Mouse (Mus musculus): ENCODE results near the gene Npy4r. TPM values are rescaled to one million over a fixed set of nuclear protein-coding genes. Genes with fewer than 3 reads are reported as not detected.

Gene Npy4r
- polyA plus RNA-seq (2011; ENCODE audit: insufficient read depth, insufficient read length, low replicate concordance, missing spikeins): not detected in 2 replicates

- H3K27ac ChIP-seq (ENCODE audit: control insufficient read depth, insufficient read depth, low read depth, low read length, poor library complexity): no peak within 1 kb of the TSS
- WGBS: 7% methylated on average over 16 of the region's 16 CpGs
- no peak for TF ChIP-seq POLR2A (IDR thresholded peaks at IDR 0.05; ENCODE audit: borderline replicate concordance, control insufficient read depth, low read depth, low read length)
- no peak for TF ChIP-seq CTCF (IDR thresholded peaks at IDR 0.05; ENCODE audit: control insufficient read depth, insufficient read depth, low read length)
- H3K4me1 ChIP-seq (ENCODE audit: control insufficient read depth, insufficient read depth, low read length): no peaks in the 10 kb centered on the region
- H3K4me3 ChIP-seq (replicated peaks; ENCODE audit: control insufficient read depth, low read depth, low read length): no peak within 1 kb of the TSS
Observed at GRCm38 (mm10) chr14:34152342-34152741, at the start of gene Npy4r. Gene Npy4r, minus strand, starts transcription at chr14:34152489.

GRCm38 (mm10) chr14:34201231-34202035 is 49.1 kb upstream of the Npy4r start, which contains the start of gene Gprin2:
Gene Gprin2, minus strand, starts transcription at chr14:34201653.
- Histone ChIP-seq H3K4me1 (ENCODE audit: control insufficient read depth, insufficient read depth, low read length) (no peaks in the 10 kb centered on the region), H3K4me3 (replicated peaks; ENCODE audit: control insufficient read depth, low read depth, low read length) (no peak within 1 kb of the TSS), H3K27ac (ENCODE audit: control insufficient read depth, insufficient read depth, low read depth, low read length, poor library complexity) (no peak within 1 kb of the TSS; the same call in 1 of the 2 replicates)
- no peak for TF ChIP-seq POLR2A (IDR thresholded peaks at IDR 0.05; ENCODE audit: borderline replicate concordance, control insufficient read depth, low read depth, low read length)
- no peak for TF ChIP-seq CTCF (IDR thresholded peaks at IDR 0.05; ENCODE audit: control insufficient read depth, insufficient read depth, low read length)
- 11% methylated on average over 51 of the region's 52 CpGs for WGBS

- no peak overlapping the region for H3K4me3 ChIP-seq (replicated peaks; ENCODE audit: control insufficient read depth, low read depth, low read length)
- TF ChIP-seq POLR2A (IDR thresholded peaks at IDR 0.05; ENCODE audit: borderline replicate concordance, control insufficient read depth, low read depth, low read length) (no peak), CTCF (IDR thresholded peaks at IDR 0.05; ENCODE audit: control insufficient read depth, insufficient read depth, low read length) (no peak)
- H3K27ac ChIP-seq (ENCODE audit: control insufficient read depth, insufficient read depth, low read depth, low read length, poor library complexity): no peak overlapping the region
- WGBS: 8% methylated on average over 19 of the region's 19 CpGs
- H3K4me1 ChIP-seq (ENCODE audit: control insufficient read depth, insufficient read depth, low read length): no peaks in the 10 kb centered on the region
Observed at GRCm38 (mm10) chr14:34200738-34201230, 48.5 kb upstream of the Npy4r start.

GRCm38 (mm10) chr14:34196706-34197105 is 44.4 kb upstream of the Npy4r start:
- H3K4me3 ChIP-seq (replicated peaks; ENCODE audit: control insufficient read depth, low read depth, low read length): no peak overlapping the region
- no peak overlapping the region for H3K27ac ChIP-seq (ENCODE audit: control insufficient read depth, insufficient read depth, low read depth, low read length, poor library complexity)
- no peaks in the 10 kb centered on the region for H3K4me1 ChIP-seq (ENCODE audit: control insufficient read depth, insufficient read depth, low read length)
- WGBS: 70% methylated on average over 4 of the region's 4 CpGs
- TF ChIP-seq CTCF (IDR thresholded peaks at IDR 0.05; ENCODE audit: control insufficient read depth, insufficient read depth, low read length): no peak
- TF ChIP-seq POLR2A (IDR thresholded peaks at IDR 0.05; ENCODE audit: borderline replicate concordance, control insufficient read depth, low read depth, low read length): no peak

- H3K4me3 ChIP-seq (replicated peaks; ENCODE audit: control insufficient read depth, low read depth, low read length): no peak overlapping the region
- no peak overlapping the region for H3K27ac ChIP-seq (ENCODE audit: control insufficient read depth, insufficient read depth, low read depth, low read length, poor library complexity)
- no peak for TF ChIP-seq CTCF (IDR thresholded peaks at IDR 0.05; ENCODE audit: control insufficient read depth, insufficient read depth, low read length)
- no peak for TF ChIP-seq POLR2A (IDR thresholded peaks at IDR 0.05; ENCODE audit: borderline replicate concordance, control insufficient read depth, low read depth, low read length)
- WGBS: 85% methylated on average over 15 of the region's 15 CpGs
- no peaks in the 10 kb centered on the region for H3K4me1 ChIP-seq (ENCODE audit: control insufficient read depth, insufficient read depth, low read length)
Observed at GRCm38 (mm10) chr14:34195466-34195865, 43.2 kb upstream of the Npy4r start.

- H3K27ac ChIP-seq (ENCODE audit: control insufficient read depth, insufficient read depth, low read depth, low read length, poor library complexity): no peak overlapping the region
- WGBS: 68% methylated on average over 4 of the region's 4 CpGs
- H3K4me3 ChIP-seq (replicated peaks; ENCODE audit: control insufficient read depth, low read depth, low read length): no peak overlapping the region
- TF ChIP-seq CTCF (IDR thresholded peaks at IDR 0.05; ENCODE audit: control insufficient read depth, insufficient read depth, low read length) (no peak), POLR2A (IDR thresholded peaks at IDR 0.05; ENCODE audit: borderline replicate concordance, control insufficient read depth, low read depth, low read length) (no peak)
- no peaks in the 10 kb centered on the region for H3K4me1 ChIP-seq (ENCODE audit: control insufficient read depth, insufficient read depth, low read length)
Observed at GRCm38 (mm10) chr14:34193879-34194278, 41.6 kb upstream of the Npy4r start.

- no peak overlapping the region for H3K4me3 ChIP-seq (replicated peaks; ENCODE audit: control insufficient read depth, low read depth, low read length)
- TF ChIP-seq CTCF (IDR thresholded peaks at IDR 0.05; ENCODE audit: control insufficient read depth, insufficient read depth, low read length): no peak
- no peak for TF ChIP-seq POLR2A (IDR thresholded peaks at IDR 0.05; ENCODE audit: borderline replicate concordance, control insufficient read depth, low read depth, low read length)
- no peaks in the 10 kb centered on the region for H3K4me1 ChIP-seq (ENCODE audit: control insufficient read depth, insufficient read depth, low read length)
- H3K27ac ChIP-seq (ENCODE audit: control insufficient read depth, insufficient read depth, low read depth, low read length, poor library complexity): no peak overlapping the region
- 58% methylated on average over 7 of the region's 7 CpGs for WGBS
Observed at GRCm38 (mm10) chr14:34190361-34190760, 38.1 kb upstream of the Npy4r start.

GRCm38 (mm10) chr14:34188629-34189028 is 36.3 kb upstream of the Npy4r start:
- H3K4me3 ChIP-seq (replicated peaks; ENCODE audit: control insufficient read depth, low read depth, low read length): no peak overlapping the region
- WGBS: 65% methylated on average over 5 of the region's 5 CpGs
- TF ChIP-seq CTCF (IDR thresholded peaks at IDR 0.05; ENCODE audit: control insufficient read depth, insufficient read depth, low read length) (peak; percentile 47), POLR2A (IDR thresholded peaks at IDR 0.05; ENCODE audit: borderline replicate concordance, control insufficient read depth, low read depth, low read length) (no peak)
- H3K4me1 ChIP-seq (ENCODE audit: control insufficient read depth, insufficient read depth, low read length): no peaks in the 10 kb centered on the region
- H3K27ac ChIP-seq (ENCODE audit: control insufficient read depth, insufficient read depth, low read depth, low read length, poor library complexity): no peak overlapping the region

Data from bone marrow, adult 2 months (tissue).